Mouse (Mus musculus): ENCODE measurements around the gene Stat5b.

DNA sequence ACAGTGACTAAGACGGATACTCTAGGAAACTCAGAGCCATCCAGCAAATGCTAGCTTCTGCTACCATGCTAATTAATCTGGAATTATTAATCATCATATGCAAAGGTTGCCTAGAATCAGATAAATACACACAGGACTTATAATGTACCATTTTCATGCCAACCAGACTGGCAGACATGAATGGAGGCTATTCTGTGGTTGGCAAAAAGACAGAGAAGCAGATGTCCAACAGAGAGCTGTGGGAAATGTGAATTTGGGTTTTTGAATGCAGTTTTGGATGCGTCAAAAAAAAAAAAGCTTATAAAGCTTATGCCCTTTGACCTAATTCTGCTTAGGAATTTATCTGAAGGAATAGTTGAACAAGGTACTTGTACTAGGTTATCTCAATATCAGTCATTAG is 64.8 kb downstream of the Stat5b start:
- no peak for TF ChIP-seq EP300 (IDR thresholded peaks at IDR 0.05)
- TF ChIP-seq CTCF (IDR thresholded peaks at IDR 0.05) = no peak
